In the genomic region with DNA sequence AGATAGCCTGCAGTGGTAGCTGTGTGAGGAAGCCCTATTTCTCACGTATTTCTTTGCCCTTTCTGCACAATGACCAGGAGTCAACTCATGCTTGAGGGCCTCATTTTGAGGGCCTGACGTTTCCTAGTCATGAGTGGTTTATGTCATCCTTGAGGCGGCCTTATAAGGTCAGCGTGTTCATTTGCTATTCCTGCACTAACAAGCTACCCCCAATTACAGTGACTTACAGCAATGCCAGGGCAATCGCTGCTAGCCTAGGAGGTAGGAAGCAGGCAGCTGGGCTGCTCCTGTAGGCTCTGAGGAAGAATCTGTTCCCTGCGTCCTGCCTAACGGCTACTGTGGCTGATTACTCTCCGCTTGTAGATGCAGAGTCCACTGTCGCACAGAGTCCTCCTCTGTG, we compare ENCODE assay signal across 28 mouse cellular contexts.
DNase-seq lines count a peak whose midpoint lies in the region; ATAC-seq and TF ChIP-seq lines count a peak whose summit lies in the region.
"Had no signal": no experiment of that assay in that cellular context is flagged by ENCODE, and none has a peak within 500 bp of the region (broad histone marks: within the 10 kb centered on the region; RNA-seq: fewer than 3 reads in every experiment).

No protein-coding gene starts in this region.

- TF ChIP-seq CTCF in ES-Bruce4 (IDR thresholded peaks at IDR 0.05; ENCODE audit: low read depth, low read length): no peak

- H3K4me2 ChIP-seq in heart, embryonic 12.5 days: no peak overlapping the region; the same call in 1 of the 2 replicates
- no peak overlapping the region for H3K4me2 ChIP-seq in hindbrain, embryonic 12.5 days (replicated peaks)
- H3K4me2 ChIP-seq: embryonic facial prominence, embryonic 13.5 days; forebrain, embryonic 12.5 days; limb, embryonic 15.5 days; lung, embryonic 15.5 days; midbrain, embryonic 11.5 days had no signal

- TF ChIP-seq EP300 in ES-Bruce4 (IDR thresholded peaks at IDR 0.05; ENCODE audit: insufficient read depth, low read depth, low read length): no peak

- WGBS in heart, embryonic 12.5 days: 37% methylated on average over 9 of the region's 9 CpGs
- 74% methylated on average over 9 of the region's 9 CpGs for WGBS in hindbrain, embryonic 10.5 days
- 74% methylated on average over 9 of the region's 9 CpGs for WGBS in hindbrain, embryonic 12.5 days
- 86% methylated on average over 9 of the region's 9 CpGs for WGBS in macrophage (ENCODE audit: missing documents)

- H3K9me3 ChIP-seq in heart, embryonic 12.5 days (replicated peaks): no peaks in the 10 kb centered on the region
- H3K9me3 ChIP-seq in hindbrain, embryonic 10.5 days: no peaks in the 10 kb centered on the region
- no peaks in the 10 kb centered on the region for H3K9me3 ChIP-seq in hindbrain, embryonic 12.5 days (replicated peaks)
- peaks cover 5% of the 10 kb centered on the region; the same call in 1 of the 2 replicates for H3K9me3 ChIP-seq in ES-Bruce4 (replicated peaks; ENCODE audit: control insufficient read depth, insufficient read depth, low read length, poor library complexity, severe bottlenecking)
- H3K9me3 ChIP-seq: embryonic facial prominence, embryonic 13.5 days; forebrain, embryonic 12.5 days; limb, embryonic 15.5 days; lung, embryonic 15.5 days had no signal

- H3K27me3 ChIP-seq in heart, embryonic 12.5 days (replicated peaks): no peaks in the 10 kb centered on the region
- H3K27me3 ChIP-seq in hindbrain, embryonic 10.5 days (ENCODE audit: insufficient read depth, poor library complexity, severe bottlenecking): no peaks in the 10 kb centered on the region
- no peaks in the 10 kb centered on the region for H3K27me3 ChIP-seq in hindbrain, embryonic 12.5 days
- no peaks in the 10 kb centered on the region for H3K27me3 ChIP-seq in ES-Bruce4 (ENCODE audit: control insufficient read depth, insufficient read depth, low read length, poor library complexity, severe bottlenecking)
- H3K27me3 ChIP-seq: embryonic facial prominence, embryonic 13.5 days; forebrain, embryonic 12.5 days; limb, embryonic 15.5 days; lung, embryonic 15.5 days had no signal

- no peak for DNase-seq in heart, adult 9 months (ENCODE audit: low spot score in 2 of 2)
- DNase-seq in hindbrain, embryonic 10.5 days (ENCODE audit: low spot score): no peak
- DNase-seq in thymus, postnatal 0 days (ENCODE audit: low spot score): no peak
- DNase-seq in cerebellum, postnatal 25 days: no peak
- DNase-seq: adrenal gland, adult 8-10 months; cerebellum, adult 18-20 months; cerebellum, postnatal 14 days; gastrocnemius, postnatal 25 days; kidney, adult 9 months; layer of hippocampus, postnatal 36 days; lung, postnatal 4 days; thymus, adult 18-20 months; thymus, postnatal 4 days had no signal

- no peak for TF ChIP-seq POLR2A in ES-Bruce4 (IDR thresholded peaks at IDR 0.05; ENCODE audit: insufficient read depth, low read length)

- no peak overlapping the region for H3K4me3 ChIP-seq in heart, embryonic 12.5 days
- H3K4me3 ChIP-seq in hindbrain, embryonic 10.5 days: no peak overlapping the region
- no peak overlapping the region for H3K4me3 ChIP-seq in hindbrain, embryonic 12.5 days
- H3K4me3 ChIP-seq in ES-Bruce4 (ENCODE audit: low read depth, low read length) (no peak overlapping the region), macrophage (ENCODE audit: inconsistent target) (no peak overlapping the region)
- H3K4me3 ChIP-seq: embryonic facial prominence, embryonic 13.5 days; erythroblast, embryonic 14.5 days; forebrain, embryonic 12.5 days; layer of hippocampus, adult 2 months; limb, embryonic 15.5 days; lung, embryonic 15.5 days had no signal

- peak overlapping the region; percentile 52 for H3K9ac ChIP-seq in heart, embryonic 12.5 days
- H3K9ac ChIP-seq in hindbrain, embryonic 12.5 days: no peak overlapping the region
- H3K9ac ChIP-seq in ES-Bruce4 (ENCODE audit: low read depth, poor library complexity, severe bottlenecking): no peak overlapping the region
- H3K9ac ChIP-seq: embryonic facial prominence, embryonic 13.5 days; forebrain, embryonic 12.5 days; limb, embryonic 15.5 days; liver, embryonic 14.5 days; lung, embryonic 15.5 days had no signal

- no peaks in the 10 kb centered on the region; the same call in 1 of the 2 replicates for H3K36me3 ChIP-seq in heart, embryonic 12.5 days
- H3K36me3 ChIP-seq in hindbrain, embryonic 10.5 days: no peaks in the 10 kb centered on the region
- H3K36me3 ChIP-seq in hindbrain, embryonic 12.5 days: no peaks in the 10 kb centered on the region
- H3K36me3 ChIP-seq in ES-Bruce4 (ENCODE audit: control insufficient read depth, insufficient read depth, low read length, poor library complexity, severe bottlenecking): no peaks in the 10 kb centered on the region
- no peaks in the 10 kb centered on the region for H3K36me3 ChIP-seq in macrophage (ENCODE audit: inconsistent target)
- H3K36me3 ChIP-seq: embryonic facial prominence, embryonic 13.5 days; forebrain, embryonic 12.5 days; limb, embryonic 15.5 days; lung, embryonic 15.5 days had no signal

- H3K79me2 ChIP-seq in macrophage (ENCODE audit: inconsistent target): no peaks in the 10 kb centered on the region

- H3K4me1 ChIP-seq in heart, embryonic 12.5 days (replicated peaks): peaks cover 72% of the 10 kb centered on the region
- H3K4me1 ChIP-seq in hindbrain, embryonic 10.5 days (replicated peaks): peaks cover 54% of the 10 kb centered on the region
- peaks cover 17% of the 10 kb centered on the region for H3K4me1 ChIP-seq in hindbrain, embryonic 12.5 days
- H3K4me1 ChIP-seq in ES-Bruce4 (ENCODE audit: control insufficient read depth, insufficient read depth, low read length): peaks cover 19% of the 10 kb centered on the region

- 0 out of 2 replicates have a peak, but pooled peaks have one; percentile 15 for ATAC-seq in heart, embryonic 12.5 days (ENCODE audit: insufficient number of reproducible peaks, low FRiP score)
- no peak for ATAC-seq in hindbrain, embryonic 12.5 days (ENCODE audit: low FRiP score)
- ATAC-seq: activated CD4-positive, CD25-positive, alpha-beta regulatory T cell, adult 4 months; hindbrain, postnatal 0 days; intestine, embryonic 16.5 days had no signal

- H3K27ac ChIP-seq in heart, embryonic 12.5 days (ENCODE audit: poor library complexity, severe bottlenecking): peak overlapping the region; percentile 82
- peak overlapping the region; percentile 66; the same call in 1 of the 2 replicates for H3K27ac ChIP-seq in hindbrain, embryonic 10.5 days
- H3K27ac ChIP-seq in hindbrain, embryonic 12.5 days: no peak overlapping the region
- H3K27ac ChIP-seq in ES-Bruce4 (ENCODE audit: insufficient read depth, low read length) (peak overlapping the region; percentile 69), macrophage (0 out of 2 replicates have a peak overlapping the region, but pooled peaks have one; percentile 2)
- H3K27ac ChIP-seq: embryonic facial prominence, embryonic 13.5 days; forebrain, embryonic 12.5 days; hindbrain, postnatal 0 days; layer of hippocampus, adult 2 months; limb, embryonic 15.5 days; liver, embryonic 14.5 days; lung, embryonic 15.5 days had no signal
